Mouse (Mus musculus): ENCODE results near the gene Hectd4.
A peak's percentile ranks its signal among the peaks of the same experiment; 100 is the strongest.
"Not testable (repeated sequence)": the region's sequence is repeated elsewhere in the genome, so short reads cannot be mapped to it uniquely, and the experiment has no call there.

Hectd4 gene

DNA sequence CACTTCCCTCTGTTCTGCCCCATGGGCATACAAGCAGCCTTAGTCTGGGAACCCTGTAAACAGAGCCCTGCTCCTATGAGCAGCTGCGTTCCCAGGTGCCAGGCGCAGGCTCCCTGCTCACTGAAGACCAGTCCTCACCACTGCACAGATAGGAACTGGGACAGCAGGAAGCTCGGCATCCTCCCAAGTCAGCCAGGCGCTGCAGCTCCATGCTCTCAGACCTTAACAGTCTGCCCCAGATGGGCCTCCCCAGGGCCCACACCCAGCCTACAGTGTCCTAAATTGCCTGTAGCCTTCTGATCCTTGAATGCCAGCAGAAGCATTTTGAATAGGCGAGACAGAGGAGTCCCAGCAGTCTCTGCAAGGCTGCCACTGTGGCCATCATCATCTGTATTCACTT is 141.7 kb downstream of the Hectd4 start:
- no peak for DNase-seq (ENCODE audit: low spot score)

DNA sequence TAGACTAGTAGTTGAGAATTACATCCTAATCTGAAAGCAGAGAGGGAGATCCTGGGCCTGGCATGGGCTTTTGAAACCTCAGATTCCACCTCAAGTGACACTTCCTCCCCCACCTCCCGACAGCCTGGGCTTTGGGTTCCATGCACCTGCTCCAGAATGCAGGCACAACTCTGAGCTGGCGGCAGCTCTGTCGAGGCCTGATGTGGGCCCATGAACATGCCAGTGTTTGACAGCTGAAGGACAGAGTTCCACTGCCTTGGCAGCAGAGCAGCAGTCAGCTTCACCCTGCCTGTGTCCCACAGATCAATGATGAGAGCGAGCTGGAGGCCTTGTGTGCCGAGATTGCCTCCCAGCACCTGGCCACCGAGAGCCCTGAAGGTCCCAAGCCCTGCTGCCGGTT is 143.4 kb downstream of the Hectd4 start:
- no peak for DNase-seq (ENCODE audit: low spot score)

DNA sequence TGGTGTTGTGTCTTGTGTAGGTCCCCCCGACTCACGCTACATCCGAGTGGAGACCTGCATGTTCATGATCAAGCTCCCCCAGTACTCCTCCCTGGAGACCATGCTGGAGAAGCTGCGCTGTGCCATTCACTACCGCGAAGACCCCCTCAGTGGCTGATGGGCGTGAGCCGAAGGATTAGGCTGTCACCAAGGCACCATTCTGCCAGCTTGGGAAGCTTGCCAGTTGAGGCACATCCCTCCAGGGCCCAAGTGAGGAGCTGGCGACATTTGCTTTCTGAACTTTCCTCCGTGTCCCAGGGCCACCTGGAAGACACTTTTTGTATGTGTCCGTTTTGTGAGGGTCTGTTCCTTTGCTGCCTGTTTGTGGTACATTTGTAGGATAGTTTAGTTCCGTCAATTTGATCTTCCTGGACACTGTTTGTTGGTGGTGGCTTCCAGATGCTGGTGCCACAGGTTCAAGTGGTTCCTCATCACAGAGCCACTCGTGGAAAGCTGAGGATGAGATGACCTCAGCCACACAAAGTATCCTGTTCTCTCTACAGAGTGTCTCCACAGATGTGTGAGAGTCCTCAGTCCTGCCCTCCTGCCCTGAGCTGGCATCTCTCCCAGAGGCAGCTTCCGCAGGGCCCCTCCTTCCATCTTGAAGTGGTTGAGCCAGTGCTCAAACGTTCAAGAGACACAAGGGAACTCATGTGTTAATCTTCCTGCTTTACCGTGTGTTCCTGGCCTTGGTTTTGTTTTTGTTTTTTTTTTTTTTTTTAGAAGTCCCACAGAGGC is 146.6 kb downstream of the Hectd4 start:
- no peak for DNase-seq (ENCODE audit: low spot score)

DNA sequence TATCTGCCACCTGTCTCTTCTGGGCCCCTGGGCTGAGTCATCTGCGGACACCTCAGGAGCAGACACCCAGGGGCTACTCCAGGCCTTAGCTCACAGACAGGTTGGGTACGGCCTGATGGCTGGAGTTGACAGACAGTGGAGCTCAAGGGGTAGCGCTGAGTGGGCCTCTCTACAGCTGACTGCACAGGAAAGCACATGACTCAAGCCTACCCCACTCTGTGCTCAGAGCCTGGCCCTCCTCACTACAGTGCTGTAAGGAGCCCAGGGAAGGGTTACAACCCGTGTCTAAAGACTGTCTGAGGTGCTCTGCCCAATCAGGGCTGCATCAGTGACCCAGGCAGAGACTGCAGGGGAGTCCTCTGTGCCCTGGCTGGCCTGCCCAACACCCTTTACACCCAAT is 147.2 kb downstream of the Hectd4 start:
- no peak for DNase-seq (ENCODE audit: low spot score)

DNA sequence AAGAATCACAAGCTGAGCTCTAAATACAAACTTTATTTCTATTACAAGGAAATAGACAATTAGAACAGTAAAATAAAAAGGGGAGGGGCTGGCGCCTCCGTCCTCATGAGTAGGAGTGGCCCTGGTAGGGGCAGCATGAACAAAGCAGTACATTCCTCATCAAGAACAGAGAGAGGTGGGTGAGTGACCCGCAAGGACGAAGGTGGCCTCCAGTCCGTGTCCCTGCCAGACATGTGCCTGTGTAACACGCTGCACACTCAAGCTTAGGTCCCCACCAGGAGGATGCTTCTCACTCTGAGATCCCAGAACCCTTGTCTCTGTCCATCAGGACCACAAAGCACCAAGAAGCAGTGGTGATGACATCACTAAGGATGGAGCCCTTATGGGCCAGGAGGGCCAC is 151.7 kb downstream of the Hectd4 start:
- no peak for DNase-seq (ENCODE audit: low spot score)

DNA sequence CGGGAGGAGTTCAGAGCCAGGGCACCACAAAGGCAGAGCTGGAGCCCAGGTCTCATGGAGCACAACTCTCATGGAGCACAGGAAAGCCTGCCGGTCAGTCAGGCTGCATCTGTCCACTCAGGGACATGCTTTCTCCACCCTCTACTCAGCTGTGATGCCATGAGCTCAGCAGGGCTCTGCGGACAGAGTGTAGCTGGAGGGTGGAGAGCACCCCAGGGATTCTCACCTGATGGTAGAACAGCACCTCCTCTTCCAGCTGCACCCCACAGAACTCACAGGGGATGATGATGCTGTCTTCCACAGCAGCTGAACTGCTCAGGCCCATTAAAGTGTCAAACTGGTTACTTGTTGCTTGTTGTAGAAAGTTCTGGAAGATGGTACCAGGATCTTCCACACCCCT is 154.8 kb downstream of the Hectd4 start:
- no peak for DNase-seq (ENCODE audit: low spot score)

DNA sequence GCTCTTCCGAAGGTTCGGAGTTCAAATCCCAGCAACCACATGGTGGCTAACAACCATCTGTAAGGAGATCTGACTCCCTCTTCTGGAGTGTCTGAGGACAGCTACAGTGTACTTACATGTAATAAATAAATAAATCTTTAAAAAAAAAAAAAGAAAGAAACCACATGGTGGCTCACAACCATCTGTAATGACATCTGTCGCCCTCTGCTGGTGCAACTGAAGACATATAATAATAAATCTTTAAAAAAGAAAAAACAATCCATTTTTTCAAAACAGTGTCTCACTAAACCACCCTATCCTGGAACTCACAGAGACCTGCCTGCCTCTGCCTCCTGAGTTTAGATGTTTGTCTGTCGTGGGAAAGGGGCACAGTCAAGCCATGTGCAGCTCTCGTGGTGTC is 157.0 kb downstream of the Hectd4 start:
- DNase-seq (ENCODE audit: low spot score): not testable (repeated sequence)

DNA sequence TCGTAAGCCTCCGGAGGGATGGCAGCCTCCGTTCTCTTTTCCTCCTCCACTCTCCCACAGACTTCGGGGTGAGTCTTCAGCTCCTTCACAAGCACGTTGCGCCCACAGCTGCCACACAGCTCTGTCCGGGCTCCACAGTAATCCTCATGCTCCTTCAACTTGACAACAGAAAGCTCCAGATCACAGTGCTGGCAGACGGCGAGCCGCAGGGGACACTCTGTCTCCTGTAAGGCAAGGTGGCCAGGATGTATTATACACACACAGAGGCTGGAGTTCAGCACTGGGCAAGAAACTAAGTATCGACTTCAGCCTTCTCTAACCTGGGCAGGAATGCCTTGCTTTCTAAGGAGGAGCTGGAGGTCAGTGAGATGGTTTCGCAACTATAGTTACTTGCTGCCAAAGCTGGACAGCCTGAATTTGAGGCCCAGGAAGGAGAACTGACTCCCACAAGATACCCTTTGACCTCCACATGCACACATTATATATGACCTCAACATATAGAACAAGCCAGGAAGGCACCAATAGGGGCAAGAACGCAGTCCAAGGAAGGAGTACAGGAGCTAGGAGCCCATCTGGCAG is 158.7 kb downstream of the Hectd4 start:
- peak; percentile 35 for DNase-seq (ENCODE audit: low spot score)

DNA sequence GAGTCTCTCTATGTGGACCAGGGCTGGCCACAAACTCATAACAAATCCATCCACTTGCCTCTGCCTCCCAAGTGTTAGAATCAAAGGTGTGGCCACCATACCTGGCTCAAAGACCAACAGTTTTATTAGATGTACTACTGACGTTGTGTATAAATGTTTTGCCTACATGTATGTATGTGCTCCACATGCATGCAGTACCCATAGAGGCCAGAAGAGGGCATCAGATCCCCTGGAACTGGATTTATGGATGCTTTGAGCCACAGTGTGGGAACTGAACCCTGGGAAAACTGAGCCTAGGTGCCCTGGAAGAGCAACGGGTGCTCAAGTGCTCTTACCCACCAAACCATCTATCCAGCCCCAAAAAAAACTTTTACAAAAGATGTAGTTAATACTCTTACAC is 160.7 kb downstream of the Hectd4 start:
- DNase-seq (ENCODE audit: low spot score): no peak

DNA sequence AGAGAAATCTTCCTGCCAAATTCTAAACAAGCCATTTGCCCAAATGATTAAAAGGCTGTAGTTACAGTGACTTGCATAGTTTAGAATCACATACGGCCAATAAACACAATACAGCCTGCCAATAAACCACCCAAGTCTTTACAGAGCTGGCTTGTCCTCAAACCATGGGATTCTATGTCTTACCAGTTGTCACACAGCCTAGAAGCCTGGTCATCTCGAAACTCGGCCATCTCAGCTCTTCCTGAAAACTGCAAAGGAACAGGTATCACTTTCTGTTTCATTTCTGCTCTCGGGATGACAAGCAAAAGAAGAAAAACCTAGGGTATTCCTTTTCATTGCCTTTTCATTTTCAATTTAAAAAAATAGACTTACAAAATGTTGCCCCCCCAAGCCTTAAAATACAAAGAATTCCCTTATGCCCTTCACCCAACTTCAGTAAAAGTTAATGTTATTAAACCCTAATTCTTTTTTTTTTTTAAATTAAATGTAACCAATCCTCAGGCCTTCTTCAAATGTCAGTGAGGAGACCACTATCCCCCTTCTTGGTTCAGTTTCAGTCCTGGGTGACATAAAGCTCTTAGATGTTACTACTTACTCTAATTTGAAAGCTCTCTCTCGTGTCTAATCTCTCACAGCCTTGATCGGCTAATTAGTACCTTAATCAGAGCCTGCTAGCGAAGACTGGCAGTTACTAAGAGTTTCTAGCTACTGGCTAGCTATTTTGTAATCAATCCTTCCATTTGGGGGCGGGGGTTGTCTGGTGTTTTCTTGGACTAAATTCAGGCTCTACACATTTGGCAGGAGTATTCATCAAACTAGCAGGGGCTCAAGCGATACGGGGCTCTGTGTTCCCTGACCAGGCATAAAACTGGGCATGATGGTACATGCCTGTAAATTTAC is 164.1 kb downstream of the Hectd4 start:
- DNase-seq (ENCODE audit: low spot score): no peak

DNA sequence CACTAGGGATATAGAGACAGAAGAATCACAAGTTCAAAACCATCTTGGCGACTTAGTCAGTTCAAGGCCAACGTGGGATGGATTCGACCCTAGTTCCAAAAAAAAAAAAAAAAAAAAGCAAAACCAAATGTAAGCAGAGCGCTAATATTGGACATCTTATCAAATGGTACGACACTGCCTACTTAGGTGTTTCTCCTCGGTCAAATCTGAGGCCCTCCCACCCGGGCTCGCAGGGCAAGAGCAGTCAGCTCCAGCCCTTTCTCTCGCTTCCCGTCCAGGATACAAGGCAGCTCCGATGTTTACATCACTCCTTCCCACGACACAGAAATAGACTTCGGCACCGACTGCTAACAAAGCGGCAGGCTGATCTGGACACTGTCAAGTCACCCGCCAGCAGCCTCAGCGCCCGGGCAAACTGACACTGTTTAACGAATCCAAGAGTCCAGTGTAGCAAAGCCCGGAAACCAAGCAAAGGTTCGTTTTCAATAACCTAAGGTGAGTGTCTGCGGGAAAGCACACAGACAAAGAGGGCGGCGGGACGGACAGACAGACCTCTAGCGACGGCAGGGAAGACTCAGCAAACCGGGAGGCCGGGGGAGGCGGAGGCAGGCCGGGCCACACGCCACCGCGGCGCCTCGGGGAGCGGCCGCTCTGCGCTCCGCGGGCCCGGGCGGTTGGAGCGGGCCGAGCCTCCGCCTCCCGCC is 164.9 kb downstream of the Hectd4 start:
- peak; percentile 64 for DNase-seq (ENCODE audit: low spot score)

DNA sequence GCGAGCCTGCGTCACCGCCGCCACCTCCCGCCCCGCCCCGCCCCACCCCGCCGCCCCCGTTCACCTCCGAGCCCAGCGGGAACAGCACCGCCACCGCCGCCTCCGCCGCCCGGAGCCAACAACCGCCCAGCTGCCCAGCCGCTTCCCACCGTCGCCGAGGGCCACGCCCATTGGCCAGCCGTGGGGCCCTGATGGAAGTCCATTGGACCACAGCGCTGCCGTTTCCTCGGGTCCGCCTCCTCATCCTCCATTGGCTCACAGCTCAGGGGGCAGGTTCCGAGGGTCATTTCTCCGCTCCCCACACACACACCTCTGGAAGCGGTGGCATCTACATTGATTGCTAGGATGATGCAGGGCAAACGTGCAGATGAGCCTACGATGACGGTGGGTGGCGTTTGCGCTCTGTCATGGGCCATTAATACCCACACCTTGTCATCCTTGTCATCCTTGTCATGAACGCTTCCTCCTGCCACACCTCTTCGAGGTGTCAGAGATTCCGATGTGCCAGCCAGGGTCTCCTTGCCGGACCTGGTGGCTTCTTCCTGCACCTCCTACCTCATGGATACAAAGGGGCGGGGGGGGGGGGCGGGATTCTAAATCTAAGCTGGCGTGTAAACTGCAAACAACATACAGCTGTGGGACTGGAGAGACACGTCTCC is 165.6 kb downstream of the Hectd4 start, which contains the start of gene Trafd1:
Gene Trafd1 (minus strand): TSS at position 172 of the 659 bp plus-strand sequence.
- DNase-seq (ENCODE audit: low spot score): peak; percentile 93

DNA sequence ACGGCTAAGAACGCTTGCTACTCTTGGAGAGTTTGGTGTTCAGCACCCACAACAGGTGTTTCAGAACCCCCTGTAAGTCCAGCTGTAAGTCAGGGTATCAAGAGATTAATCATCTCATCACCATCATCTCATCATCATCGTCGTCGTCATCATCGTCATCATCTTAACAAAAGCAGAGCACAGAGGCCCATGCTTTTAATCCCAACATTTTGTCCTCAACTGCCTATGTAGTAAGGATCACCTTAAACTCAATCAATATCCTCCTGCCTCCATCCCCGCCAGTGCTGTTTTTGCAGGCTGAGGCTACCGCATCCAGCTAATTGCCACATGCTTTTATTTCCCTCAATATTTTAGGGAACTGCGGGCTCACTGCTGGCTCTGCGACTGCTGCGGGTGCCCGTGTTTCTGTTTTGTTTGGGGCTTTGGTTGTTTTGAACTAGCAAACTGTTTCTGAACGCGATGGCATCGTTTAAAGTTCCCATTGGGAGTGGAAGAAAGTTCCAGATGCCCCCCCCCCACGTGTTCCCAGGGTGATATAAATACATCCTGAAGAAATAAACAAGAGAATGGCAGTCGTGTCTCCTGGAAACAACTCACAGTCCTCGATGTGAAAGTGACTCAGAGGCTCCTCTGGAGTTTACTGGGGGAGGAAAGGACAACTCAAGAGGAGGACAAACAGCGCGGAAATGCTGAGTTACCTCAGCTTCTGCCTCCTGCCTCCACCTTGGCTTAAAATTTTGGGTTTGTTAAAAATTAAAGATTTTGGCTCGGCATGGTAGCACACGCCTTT is 166.3 kb downstream of the Hectd4 start:
- no peak for DNase-seq (ENCODE audit: low spot score)

DNA sequence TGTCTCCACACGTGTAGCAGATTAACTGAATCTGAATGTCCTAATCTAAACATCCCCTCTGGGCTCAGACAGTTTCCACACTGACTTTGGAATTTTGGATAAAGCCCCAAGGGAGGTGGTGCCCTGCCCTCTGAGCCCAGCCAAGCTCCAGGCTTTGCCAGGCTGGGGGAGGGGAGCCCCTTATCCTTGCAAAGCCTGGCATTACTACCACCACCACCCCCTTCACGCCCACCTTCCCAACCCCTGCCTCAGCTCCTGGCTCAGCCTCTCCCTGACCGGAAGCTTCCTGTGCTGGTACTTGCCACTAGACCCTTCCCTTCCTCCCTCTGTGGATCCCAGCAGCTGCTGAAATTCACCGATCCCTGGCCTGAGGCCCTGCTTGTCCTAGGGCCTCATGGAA is 167.1 kb downstream of the Hectd4 start:
- DNase-seq (ENCODE audit: low spot score): no peak

DNA sequence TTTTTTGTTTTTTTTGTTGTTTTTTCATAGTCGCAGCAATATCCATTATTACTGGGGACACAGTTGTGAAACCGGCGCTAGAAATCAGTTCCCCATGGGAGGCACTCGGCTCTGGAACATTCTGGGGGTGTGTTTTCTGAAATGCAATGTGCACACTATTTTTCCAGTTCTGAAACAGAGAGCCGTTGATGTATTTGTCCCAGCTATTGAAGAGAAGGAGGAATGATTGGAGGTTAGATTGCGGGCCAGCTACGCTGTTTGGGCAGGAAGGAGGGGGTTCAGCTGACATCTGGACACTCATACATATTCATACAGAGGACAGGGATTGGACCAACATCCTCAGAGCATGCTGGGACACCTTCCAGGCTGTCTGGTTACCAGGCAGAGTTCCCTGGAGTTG is 169.1 kb downstream of the Hectd4 start:
- no peak for DNase-seq (ENCODE audit: low spot score)

DNA sequence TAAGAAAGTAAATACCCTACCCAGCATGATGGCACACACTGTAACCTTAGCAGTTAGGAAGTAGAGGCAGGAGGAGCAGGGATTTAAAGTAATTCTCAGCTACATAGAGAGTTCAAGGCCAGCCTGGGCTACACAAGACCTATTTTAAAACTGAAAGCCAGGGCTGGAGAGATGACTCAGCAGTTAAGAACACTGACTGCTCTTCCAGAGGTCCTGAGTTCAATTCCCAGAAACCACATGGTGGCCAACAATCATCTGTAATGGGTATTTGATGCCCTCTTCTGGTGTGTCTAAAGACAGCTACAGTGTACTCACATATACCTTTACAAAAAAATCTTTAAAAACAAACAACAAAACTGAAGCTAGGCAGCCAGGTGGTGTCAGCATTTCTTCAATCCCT is 169.7 kb downstream of the Hectd4 start:
- DNase-seq (ENCODE audit: low spot score): no peak

DNA sequence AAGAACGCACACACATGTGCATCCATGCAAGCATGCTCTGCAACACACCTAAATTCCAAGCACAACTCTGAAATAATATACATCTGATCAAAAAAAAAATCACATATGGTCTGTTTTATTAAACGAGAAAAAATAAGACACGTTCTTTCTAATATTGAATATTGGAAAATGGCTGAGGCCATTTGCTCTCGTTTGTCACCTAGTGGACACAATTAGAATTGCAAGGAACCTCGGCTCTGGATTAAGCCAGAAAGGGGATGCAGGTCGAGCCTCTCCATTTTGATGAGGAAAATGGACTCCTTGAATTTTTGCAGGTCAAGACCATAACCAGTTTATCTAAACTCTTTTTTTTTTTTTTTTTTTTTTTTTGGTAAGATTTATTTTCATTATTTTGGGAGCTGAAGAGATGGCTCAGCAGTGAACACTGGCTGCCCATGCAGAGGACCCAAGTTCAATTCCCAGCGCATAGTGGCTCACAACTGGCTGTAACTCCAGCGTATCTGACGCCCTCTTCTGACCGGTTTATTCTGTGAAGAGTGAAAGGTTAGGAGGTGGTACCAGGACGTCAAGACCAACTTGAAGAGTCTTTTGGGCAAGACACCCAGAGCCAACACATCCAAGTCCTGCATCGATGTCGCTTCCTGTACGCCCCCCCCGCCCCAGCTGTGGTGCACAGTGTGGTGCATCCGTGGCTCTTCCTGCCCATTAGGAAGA is 172.8 kb downstream of the Hectd4 start:
- no peak for DNase-seq (ENCODE audit: low spot score)

DNA sequence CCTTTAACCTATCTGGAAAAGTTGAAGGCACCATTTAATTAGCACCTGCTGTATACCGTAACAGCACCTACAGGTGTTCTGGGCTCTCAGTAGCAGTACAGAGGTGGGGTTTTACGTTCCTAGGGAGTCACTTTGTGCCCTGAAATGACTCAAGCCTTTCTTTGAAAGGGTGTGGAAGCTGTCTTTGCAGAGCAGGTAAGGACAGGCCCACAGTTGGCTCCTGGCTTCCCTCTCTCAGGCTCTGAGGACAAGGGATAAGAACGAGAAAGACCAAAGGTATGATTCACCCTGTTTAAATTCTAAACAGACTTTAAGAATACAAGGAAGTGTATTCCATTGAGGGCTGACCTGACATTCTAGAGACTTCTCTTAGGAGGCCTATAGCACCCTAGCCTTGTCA is 173.4 kb downstream of the Hectd4 start:
- DNase-seq (ENCODE audit: low spot score): no peak

DNA sequence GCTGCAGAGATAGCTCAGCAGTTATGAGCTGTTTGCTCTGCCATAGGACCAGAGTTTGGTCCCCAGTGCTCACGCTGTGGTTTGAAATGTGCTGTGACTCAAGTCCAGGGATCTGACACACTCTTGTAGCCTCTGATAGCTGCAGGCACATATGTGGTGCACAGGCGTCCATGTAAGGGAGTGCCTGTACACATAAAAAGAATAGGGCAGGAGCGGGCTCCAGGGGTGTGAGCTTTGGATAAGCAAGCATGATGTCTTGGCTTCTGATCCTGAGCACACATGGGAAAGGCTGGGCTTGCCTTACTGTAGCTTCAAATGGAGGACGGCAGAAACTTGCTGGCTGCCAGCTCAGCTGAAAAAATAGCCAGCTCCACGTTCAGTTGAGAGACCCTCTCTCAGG is 175.6 kb downstream of the Hectd4 start:
- no peak for DNase-seq (ENCODE audit: low spot score)
